Mouse (Mus musculus) hindbrain, embryonic 11.5 days (tissue): Measurements from ENCODE around the gene Pnkd. TPM values are rescaled to one million over a fixed set of nuclear protein-coding genes. Genes with fewer than 3 reads are reported as not detected.
A peak's percentile ranks its signal among the peaks of the same experiment; 100 is the strongest.

Experiments used
- ATAC-seq: fragments of 200-750 bp; cut with Nextera tagmentation; 2 replicates; pipeline ENCODE4 v1.8.0; 2017; ENCODE audit warnings: mild to moderate bottlenecking, moderate TSS enrichment, moderate library complexity; ENCODE audit not compliant: low FRiP score
- DNase-seq: peaks from one replicate; pipeline ENCODE4 v3.0.0-alpha.2; 2015; ENCODE audit warnings: low spot score
- H3K27ac ChIP-seq: fragments of 300-500 bp; sonication (generic); 2 replicates; pipeline ENCODE4 v1.5.1; 2014; ENCODE audit warnings: mild to moderate bottlenecking, low read depth, low read length
- H3K27me3 ChIP-seq: fragments of 300-500 bp; sonication (generic); 2 replicates; pipeline ENCODE4 v1.6.1; 2014; ENCODE audit warnings: mild to moderate bottlenecking, low read length, moderate library complexity, mixed read lengths; ENCODE audit not compliant: control insufficient read depth, insufficient read depth
- H3K36me3 ChIP-seq: fragments of 300-500 bp; sonication (generic); 2 replicates; pipeline ENCODE4 v1.6.1; 2014; ENCODE audit warnings: mild to moderate bottlenecking, low read length, moderate library complexity, mixed read lengths; ENCODE audit not compliant: control insufficient read depth, insufficient read depth
- H3K4me1 ChIP-seq: fragments of 300-500 bp; sonication (generic); replicated peaks from 2 replicates; pipeline ENCODE4 v1.6.1; 2014; ENCODE audit warnings: low read length, mixed read lengths; ENCODE audit not compliant: control insufficient read depth, insufficient read depth
- H3K4me2 ChIP-seq: fragments of 300-500 bp; sonication (generic); replicated peaks from 2 replicates; pipeline ENCODE4 v1.6.1; 2014; ENCODE audit warnings: mild to moderate bottlenecking, low read depth, low read length
- H3K4me3 ChIP-seq: fragments of 300-500 bp; sonication (generic); 2 replicates; pipeline ENCODE4 v1.5.1; 2014; ENCODE audit warnings: low read depth, low read length
- H3K9ac ChIP-seq: fragments of 300-500 bp; sonication (generic); 2 replicates; pipeline ENCODE4 v1.6.1; 2014; ENCODE audit warnings: low read depth, low read length
- H3K9me3 ChIP-seq: fragments of 300-500 bp; sonication (generic); 2 replicates; pipeline ENCODE4 v1.6.1; 2016; ENCODE audit warnings: low read length; ENCODE audit not compliant: control insufficient read depth
- WGBS: fragments of 180-500 bp; shearing (Covaris S2); extraction: QIAGEN DNeasy Blood & Tissue Kit; methylation state at CpG from one replicate; pipeline ENCODE4 v1.1.7; 2014; 5-methylcytosine and 5-hydroxymethylcytosine counted together
- polyA plus RNA-seq: library from polyadenylated mRNA; unstranded; fragments of >200 nt; fragmentation: Nextera tagmentation; extraction: Ambion mirVana; gene quantifications from 2 replicates; pipeline ENCODE4 v1.2.1, GENCODE M21; 2014

The Pnkd gene
- polyA plus RNA-seq, 1 experiment from 2014 or later = 85.4 TPM

DNA sequence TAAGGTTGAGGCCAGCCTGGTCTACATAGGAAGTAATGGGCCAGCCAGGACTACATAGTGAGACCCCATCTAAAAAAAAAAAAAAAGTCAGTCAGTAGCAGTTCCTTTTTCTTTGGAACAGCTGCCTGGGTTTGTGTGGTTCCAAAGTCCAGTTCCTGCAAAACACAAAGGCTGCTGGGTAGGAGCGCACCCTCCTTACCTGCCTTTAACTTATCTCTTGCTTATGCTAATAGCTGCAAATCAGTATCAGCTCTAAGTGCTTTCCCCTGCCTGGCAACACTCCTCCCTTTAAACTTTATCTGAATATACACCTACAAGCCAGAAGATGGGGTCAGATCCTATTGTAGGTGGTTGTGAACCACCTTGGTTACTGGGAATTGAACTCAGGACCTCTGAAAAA is 22.4 kb downstream of the Pnkd start:
- no peaks in the 10 kb centered on the region for H3K36me3 ChIP-seq
- H3K4me3 ChIP-seq = no peak overlapping the region
- DNase-seq = no peak
- no peaks in the 10 kb centered on the region for H3K4me1 ChIP-seq
- no peak overlapping the region for H3K4me2 ChIP-seq
- ATAC-seq = no peak
- H3K27me3 ChIP-seq = no peaks in the 10 kb centered on the region; the same call in 1 of the 2 replicates
- no peak overlapping the region for H3K27ac ChIP-seq
- no peak overlapping the region for H3K9ac ChIP-seq
- no peaks in the 10 kb centered on the region for H3K9me3 ChIP-seq
- WGBS = 100% methylated on average over 1 of the region's 1 CpGs

DNA sequence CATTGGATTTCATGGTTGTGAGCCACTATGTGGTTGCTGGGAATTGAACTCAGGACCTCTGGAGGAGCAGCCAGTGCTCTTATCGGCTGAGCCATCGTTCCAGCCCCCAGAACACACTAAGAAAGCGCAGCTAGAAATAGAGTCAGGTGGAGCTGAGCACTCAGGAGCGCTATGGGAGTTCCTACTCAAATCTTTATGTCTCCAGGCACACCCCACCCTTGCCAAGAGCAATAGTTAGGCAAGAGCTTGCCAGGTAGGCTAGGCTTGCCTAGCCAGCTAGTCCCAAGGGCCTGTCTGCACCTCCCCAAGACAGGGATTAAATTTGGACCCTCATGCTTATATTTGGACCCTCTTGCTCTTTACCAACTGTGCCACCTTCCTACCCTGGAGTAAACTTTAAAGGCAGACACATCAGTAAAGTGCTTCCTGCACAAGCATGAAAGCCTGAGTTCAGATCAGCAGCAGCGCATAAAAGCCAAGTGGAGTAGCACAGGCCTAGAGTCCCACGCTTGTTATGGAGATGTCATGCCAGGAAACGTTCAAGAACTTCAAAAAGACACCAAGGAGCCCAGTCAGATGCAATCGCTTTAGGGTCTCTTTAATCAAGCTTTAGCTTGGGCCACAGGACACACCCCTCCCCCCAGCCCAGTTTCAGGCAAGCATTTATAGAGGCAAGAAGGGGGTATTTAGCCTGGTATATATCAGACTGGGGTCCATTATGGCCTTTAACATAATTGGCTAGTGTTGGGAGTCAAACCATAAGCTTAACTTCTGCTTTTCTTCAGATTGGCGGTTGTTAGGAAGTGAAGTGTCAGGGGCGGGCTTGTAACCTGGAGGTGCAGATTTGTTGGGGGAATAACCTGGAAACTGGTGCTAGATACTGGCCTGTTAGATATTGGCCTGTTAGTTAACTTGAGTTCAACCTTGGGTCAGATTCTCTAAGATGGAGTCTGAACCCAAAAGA is 23.6 kb downstream of the Pnkd start:
- H3K4me3 ChIP-seq = no peak overlapping the region
- H3K27ac ChIP-seq = no peak overlapping the region
- DNase-seq (no peak), ATAC-seq (no peak)
- no peaks in the 10 kb centered on the region for H3K4me1 ChIP-seq
- no peaks in the 10 kb centered on the region for H3K9me3 ChIP-seq
- H3K36me3 ChIP-seq = no peaks in the 10 kb centered on the region
- H3K27me3 ChIP-seq = no peaks in the 10 kb centered on the region; the same call in 1 of the 2 replicates
- 79% methylated on average over 10 of the region's 10 CpGs for WGBS
- H3K9ac ChIP-seq = no peak overlapping the region
- H3K4me2 ChIP-seq = no peak overlapping the region

DNA sequence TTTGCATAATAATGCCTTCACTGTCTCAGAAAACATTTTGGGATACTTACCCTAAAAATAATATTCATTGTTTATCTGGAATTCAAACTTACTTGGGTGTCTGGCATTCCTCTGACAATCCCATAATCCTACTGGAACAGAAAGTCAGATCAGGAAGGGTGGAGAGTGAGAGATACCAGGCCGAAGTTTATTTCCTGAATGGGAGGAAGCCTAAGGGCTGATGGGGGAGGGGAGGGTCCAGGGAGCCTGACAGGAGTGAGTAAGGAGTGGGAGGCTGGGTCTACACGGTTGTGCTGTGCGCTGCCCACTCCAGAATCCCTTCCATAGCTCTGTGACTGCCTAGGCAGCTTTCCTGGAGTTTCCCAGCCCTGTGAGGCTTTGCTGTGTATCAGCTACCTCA is 25.0 kb downstream of the Pnkd start:
- WGBS = 66% methylated on average over 3 of the region's 3 CpGs
- Histone ChIP-seq H3K9me3 (no peaks in the 10 kb centered on the region), H3K4me1 (no peaks in the 10 kb centered on the region), H3K27me3 (no peaks in the 10 kb centered on the region), H3K27ac (no peak overlapping the region), H3K9ac (no peak overlapping the region), H3K4me3 (no peak overlapping the region), H3K4me2 (no peak overlapping the region), H3K36me3 (no peaks in the 10 kb centered on the region)
- ATAC-seq = no peak
- no peak for DNase-seq

DNA sequence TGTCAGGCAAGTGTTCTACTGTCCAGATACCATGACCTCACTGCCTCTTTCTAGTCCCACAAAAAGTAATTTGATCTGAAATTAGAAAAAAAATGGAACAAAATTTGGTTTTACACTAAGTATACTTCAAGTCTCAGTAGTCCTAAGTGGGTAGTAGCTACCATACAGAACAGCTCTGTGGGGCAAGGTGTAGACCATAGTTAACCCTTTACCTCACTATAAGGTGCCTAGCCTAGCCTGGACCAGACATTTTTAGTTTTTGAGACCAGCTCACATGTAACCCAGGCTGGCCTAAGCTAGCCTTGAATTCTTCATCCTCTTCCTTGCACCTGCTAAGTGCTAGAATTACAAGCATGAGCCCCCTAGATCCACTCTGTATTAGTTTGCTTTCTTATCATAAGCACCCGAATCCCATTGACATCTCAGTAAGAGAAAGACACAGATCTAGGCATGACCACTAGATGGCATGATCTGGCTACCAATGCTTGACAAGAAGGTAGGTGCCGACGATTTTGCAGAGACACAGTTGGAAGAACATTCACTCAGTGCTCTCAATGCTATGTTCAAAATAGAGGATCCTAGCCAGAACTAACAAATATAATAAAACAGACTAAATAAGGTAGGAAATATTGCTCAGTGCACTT is 28.4 kb downstream of the Pnkd start:
- Histone ChIP-seq H3K9ac (no peak overlapping the region), H3K4me1 (no peaks in the 10 kb centered on the region), H3K4me2 (no peak overlapping the region), H3K9me3 (no peaks in the 10 kb centered on the region), H3K27ac (no peak overlapping the region), H3K36me3 (no peaks in the 10 kb centered on the region), H3K4me3 (no peak overlapping the region), H3K27me3 (no peaks in the 10 kb centered on the region)
- DNase-seq (peak; percentile 76), ATAC-seq (no peak)
- WGBS = 11% methylated on average over 3 of the region's 3 CpGs

DNA sequence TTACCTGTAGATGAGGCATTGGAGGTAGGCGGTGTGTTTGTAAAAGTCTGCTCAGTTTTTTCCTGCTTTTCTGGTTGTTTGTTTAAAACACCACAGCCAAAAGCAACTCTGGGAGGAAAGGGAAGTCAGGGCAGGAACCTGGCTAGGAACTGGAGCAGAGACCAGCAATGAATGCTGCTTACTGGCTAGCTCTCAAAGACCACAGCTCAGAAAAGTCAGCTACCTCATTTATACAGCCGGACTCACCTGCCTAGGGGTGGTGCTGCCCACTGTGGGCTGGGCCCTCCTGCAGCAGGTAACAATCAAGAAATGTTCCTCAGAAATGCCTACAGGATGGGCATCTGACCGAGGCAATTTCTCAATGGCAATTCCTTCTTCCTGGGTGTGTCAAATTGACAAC is 30.1 kb downstream of the Pnkd start:
- no peak for ATAC-seq

DNA sequence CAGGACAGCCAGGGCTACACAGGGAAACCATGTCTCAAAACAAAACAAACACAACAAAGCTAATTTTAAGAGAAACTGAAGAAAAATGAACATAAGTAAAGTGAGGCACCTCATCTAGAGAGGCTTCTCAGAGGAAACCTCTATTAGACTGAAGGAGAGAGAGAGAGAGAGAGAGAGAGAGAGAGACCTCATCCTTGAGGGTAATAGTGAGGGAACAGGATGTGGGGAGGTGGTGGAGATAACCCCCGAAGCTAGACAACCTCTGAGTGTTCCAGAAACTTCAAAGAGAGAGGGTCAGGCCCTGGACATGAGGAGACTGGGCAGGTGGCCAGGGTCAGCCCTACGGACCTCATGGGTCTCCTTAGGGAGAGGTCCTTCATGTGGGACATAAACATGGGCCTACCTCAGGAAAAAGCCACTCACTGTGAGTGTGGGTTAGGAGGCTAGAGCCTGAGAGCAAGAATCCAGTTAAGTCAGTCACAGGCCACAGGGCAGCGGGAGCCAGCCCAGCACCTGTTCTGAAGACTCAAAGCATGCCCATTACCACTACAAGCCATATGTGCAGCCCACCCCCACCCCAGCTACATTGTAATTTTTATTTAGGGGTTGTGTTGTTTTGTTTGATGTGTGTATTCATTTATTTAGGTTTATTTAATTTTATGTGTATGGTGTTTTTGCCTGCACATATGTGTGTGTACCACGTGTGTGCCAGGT is 31.5 kb downstream of the Pnkd start:
- DNase-seq (no peak), ATAC-seq (no peak)
- Histone ChIP-seq H3K27ac (no peak overlapping the region), H3K9ac (no peak overlapping the region), H3K36me3 (no peaks in the 10 kb centered on the region), H3K4me3 (no peak overlapping the region), H3K4me2 (no peak overlapping the region), H3K27me3 (no peaks in the 10 kb centered on the region), H3K9me3 (no peaks in the 10 kb centered on the region), H3K4me1 (no peaks in the 10 kb centered on the region)
- 73% methylated on average over 4 of the region's 4 CpGs for WGBS

More for the DNA sequence above, 30.1 kb downstream of the Pnkd start:
- no peak overlapping the region for H3K27ac ChIP-seq
- H3K4me1 ChIP-seq = no peaks in the 10 kb centered on the region
- no peak for DNase-seq
- H3K9me3 ChIP-seq = no peaks in the 10 kb centered on the region
- H3K27me3 ChIP-seq = no peaks in the 10 kb centered on the region
- no peak overlapping the region for H3K4me2 ChIP-seq
- no peaks in the 10 kb centered on the region for H3K36me3 ChIP-seq
- no peak overlapping the region for H3K9ac ChIP-seq
- WGBS = 91% methylated on average over 3 of the region's 3 CpGs
- no peak overlapping the region for H3K4me3 ChIP-seq

DNA sequence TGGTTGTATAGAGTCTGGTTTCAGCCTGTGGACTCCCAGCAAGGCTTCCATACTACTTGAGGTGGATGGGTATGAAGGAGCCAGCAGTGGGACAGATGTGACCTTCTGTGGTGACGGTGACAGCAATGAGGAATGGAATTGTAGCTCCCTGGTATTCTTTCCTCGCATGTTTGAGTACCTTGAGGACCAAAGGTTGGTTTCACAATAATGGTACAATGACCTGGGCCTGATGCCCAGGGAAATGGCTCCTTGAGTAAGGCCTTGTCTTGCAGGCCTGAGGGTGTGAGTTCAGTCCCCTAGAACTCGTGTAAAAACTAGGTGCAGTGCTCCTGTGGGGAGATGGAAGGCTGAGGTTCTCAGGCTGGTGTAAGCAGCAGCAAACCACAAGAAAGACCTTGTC is 34.0 kb downstream of the Pnkd start:
- no peak overlapping the region for H3K27ac ChIP-seq

DNA sequence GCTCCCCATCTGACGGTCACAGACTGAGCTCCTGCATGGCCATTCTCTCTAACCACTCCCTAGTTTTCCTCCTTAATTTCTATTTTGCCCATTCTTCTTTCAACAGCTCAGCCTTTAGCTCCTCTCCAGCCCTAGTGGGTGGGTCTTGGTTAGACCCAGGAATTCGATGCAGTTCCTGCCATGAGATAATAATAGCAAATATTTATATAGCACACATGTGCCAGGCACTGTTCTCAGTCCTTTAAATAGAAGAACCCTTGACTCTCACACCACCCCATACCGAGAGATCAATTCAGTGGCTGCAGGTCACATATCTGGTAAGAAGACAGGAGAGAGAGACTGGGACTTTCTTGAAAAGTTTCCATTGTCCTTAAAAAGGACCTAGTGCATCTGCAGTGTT is 36.7 kb downstream of the Pnkd start:
- no peak overlapping the region for H3K4me2 ChIP-seq
- no peaks in the 10 kb centered on the region for H3K36me3 ChIP-seq
- no peak overlapping the region for H3K27ac ChIP-seq
- no peak overlapping the region for H3K9ac ChIP-seq
- no peaks in the 10 kb centered on the region for H3K4me1 ChIP-seq
- H3K4me3 ChIP-seq = no peak overlapping the region
- no peaks in the 10 kb centered on the region for H3K9me3 ChIP-seq
- no peaks in the 10 kb centered on the region for H3K27me3 ChIP-seq
- WGBS = 81% methylated on average over 3 of the region's 3 CpGs
- no peak for ATAC-seq
- no peak for DNase-seq

More for the DNA sequence above, 34.0 kb downstream of the Pnkd start:
- Histone ChIP-seq H3K4me1 (no peaks in the 10 kb centered on the region), H3K36me3 (no peaks in the 10 kb centered on the region), H3K9me3 (no peaks in the 10 kb centered on the region), H3K9ac (no peak overlapping the region), H3K27me3 (no peaks in the 10 kb centered on the region), H3K4me2 (no peak overlapping the region), H3K4me3 (no peak overlapping the region)
- DNase-seq (no peak), ATAC-seq (no peak)
- WGBS = 90% methylated on average over 3 of the region's 3 CpGs
